Mouse (Mus musculus): ENCODE results near the gene Fam229a. TPM values are rescaled to one million over a fixed set of nuclear protein-coding genes. Genes with fewer than 3 reads are reported as not detected.

Fam229a gene
- total RNA-seq, 2 experiments from 2014 or later: not detected

DNA sequence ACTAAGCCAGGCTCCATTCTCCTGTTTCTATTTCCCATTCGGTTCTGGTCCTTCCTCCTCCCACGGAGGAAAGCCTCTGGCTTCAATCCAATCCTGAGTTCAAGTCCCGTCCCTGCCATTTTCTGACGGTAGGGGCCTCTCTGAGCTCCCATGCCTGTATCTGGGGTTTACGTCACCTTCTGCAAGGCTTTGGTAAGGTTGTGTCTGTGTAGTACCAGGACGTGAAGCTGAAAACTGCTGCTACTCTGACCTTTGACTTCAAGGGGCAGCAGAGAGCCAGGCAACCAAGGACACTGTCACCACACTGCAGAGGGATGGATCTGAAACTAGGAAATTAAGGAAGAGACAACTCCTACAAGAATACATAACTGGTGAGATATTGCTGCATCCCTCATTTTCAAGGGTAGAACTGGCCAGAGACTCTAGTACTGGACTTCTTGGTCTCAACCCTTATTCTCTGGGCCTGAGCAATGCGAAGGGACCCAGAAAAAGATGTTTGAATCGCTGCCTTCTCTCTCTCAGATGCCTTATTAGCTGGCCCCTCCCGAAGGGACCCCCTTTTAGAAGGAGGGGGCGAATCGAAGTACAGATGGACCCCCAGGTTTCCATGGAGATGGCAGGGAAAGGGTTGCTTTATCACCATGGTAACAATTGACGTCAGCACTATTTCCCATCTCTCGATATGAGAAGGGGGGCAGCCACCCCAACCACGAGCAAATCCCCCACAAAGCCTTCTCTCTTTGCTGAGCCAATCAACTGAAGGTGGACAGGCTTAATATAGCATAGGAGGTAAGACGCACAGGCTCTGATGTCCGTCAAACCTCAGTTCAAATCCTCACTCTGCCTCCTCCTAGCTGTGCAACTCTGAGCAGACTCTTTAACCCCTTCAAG lies 4.9 kb downstream of the Fam229a start:
- ATAC-seq (ENCODE audit: poor library complexity, severe bottlenecking): peak; percentile 53

DNA sequence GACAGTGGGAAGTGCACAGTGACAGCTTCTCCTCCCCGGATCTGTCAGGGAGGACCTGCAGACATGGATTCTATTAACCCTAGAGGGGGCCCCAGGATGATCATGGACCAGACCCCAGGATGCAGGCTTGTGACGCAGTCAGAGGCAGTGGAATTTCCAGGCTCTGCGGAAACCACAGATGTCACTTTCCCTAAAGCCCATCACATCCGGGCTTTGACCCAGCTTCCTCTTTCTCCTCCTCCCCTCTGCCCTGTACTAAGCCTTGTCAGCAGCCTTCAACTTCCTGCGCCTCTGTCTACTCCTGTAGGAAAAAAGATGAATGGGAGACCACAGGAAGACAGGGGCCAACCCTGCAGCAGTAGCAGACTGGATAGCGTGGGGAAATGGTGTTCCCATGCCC lies 5.6 kb downstream of the Fam229a start:
- peak; percentile 61 for ATAC-seq (ENCODE audit: poor library complexity, severe bottlenecking)

DNA sequence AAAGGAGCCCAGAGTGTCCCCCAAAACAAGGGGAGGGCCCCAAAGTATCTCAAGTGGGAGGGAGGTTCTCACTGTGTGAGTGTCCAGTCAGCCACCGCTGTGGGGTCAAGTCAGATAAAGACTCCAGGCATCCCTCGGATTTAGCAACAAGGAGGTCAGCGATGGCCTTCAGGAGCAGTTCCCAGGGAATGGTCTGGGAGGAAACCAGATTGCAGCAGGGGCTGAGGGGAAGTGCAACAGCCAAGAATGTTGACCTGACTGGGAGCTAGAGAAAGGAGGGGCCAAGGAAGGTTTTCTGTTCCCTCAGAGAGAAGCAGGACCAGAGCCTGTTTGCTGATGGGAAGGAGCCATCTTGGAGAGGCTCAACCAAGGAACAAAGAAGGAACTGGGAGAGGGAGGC lies 8.0 kb downstream of the Fam229a start:
- ATAC-seq (ENCODE audit: poor library complexity, severe bottlenecking): no peak

DNA sequence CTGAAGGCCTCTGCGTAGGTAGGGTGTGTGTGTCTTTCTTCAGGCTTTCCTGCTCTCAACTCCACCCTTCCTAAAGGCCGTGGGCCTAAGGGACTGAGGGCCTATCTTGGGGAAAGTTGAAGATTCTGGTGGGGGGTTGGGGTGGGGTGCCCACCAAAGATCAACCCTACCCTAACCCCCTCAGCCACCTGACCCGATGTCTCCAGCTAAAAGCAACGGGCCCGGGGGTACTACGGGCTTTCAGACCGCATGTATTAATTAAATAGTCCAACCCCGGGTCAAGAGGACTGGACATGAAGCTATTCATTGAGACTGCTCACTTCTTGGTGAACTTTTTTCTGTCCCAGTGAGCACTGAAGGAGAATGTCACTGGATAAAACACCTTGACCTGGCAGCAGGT lies 9.0 kb downstream of the Fam229a start:
- no peak for ATAC-seq (ENCODE audit: poor library complexity, severe bottlenecking)

DNA sequence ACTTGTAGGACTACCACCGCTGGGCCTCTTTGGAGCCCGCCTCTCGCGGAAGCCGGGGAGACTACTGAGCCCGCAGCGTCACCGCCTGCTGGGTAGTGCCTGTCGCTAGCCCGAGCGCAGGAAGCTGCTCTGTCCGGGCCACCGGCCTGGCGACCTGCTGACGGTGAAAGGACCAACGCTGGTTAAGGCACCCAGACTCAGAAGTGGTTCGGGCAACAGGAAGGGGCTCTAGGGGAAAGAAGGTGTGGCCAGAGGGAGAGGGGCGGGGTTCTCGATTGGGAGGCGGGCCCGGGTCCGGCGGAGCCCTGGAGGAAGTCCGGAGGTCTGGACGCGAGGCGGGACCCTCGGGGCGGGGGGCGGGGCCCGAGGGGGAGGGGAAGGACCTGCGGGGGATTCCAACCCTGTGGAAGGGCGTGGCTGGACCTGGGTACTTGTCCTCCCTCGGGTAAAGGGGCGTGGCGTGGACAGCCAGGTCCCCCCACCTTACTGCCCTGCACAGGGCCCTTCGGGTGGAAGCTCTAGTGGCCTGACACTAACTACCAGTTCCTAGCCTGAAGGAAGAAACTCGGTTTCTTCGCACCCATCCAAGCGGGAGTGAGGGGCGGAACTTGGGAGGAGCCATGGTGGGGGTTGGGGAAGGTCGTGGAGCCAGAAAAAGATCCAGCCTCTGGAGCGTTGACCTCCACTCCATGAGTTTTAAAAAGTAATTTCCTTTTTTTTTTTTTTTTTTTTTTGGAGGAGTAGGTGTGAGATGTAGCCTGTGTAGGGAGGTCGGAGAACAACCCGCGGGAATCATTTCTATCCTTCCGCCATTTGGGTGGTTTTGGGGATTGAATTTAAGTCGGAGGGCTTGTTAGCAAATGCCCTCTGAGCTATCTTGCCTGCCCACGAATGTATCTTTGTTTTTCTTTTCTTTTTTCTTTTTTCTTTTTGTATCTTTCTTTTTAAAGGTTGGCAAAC lies 9.9 kb downstream of the Fam229a start:
- peak; percentile 72 for ATAC-seq (ENCODE audit: poor library complexity, severe bottlenecking)

DNA sequence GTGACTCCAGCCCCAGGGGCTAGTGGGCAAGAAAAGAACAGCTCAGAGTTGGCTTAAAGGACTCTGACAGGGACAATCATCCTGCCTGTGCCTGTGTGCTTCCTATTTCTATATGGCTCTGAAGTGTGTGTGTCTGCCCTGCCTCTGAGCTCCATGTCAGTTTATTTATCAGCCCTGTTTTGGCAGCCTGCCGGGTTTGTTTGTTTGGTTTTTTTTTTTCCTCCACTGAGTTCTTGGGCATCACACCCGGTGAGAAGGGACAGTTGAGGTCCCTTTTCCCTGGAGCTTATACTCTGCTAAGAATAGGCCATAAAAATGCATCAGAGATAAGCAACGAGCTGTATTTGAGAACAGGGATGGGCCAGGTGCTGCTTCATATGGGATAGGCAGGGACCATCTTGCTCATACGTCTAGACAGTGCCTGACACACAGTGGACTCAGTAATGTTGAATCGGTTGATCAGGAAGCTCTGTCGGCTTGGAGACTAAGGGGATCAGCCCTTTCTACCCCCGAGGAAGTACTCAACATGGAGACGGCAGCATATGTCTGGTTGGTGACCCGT lies 11.4 kb downstream of the Fam229a start:
- no peak for ATAC-seq (ENCODE audit: poor library complexity, severe bottlenecking)

DNA sequence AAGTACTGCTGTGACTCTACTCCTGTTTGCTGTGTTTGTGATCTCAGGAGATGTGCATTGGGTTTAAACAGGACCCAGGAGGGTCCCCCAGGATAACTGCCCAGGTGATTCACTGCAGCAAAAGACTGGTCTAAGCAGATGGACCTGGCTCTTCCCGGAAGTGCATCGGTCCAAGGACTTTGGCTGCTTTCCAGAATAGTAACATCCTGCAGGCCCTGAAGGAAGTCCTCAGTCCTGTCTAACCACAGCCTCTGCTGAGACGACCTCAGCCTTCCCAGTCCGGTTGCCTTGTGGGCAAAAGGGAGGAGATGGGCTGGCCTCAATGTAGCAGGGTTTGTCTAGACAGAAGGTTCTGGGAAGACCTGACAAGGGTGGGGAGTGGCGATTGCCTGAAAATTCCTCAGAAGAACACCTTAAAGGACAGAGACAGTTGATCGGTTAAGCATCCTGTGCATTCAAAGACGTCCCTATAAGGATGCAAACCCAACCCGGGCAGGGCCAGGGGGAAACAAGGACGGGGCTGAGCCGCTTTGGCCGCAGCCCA lies 12.0 kb downstream of the Fam229a start:
- ATAC-seq (ENCODE audit: poor library complexity, severe bottlenecking): no peak

DNA sequence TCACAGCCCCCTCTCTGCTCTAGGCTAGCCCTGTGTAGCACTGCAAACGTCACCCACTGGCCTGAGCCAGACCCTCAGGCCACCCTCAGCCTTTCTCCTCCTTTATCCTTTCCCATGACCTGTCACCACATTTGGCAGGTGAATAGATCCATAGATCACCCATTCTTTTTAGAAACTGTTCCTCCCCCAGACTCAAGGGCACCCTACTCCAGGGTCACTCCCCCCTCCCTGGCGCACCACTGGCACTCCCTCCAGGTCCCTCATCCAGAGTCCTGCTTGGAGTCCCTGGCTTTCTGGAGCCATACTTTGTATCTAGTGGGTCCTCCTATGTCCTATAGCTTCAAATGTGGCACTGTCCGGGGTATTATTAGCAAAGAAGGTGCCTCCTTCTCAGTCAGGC lies 14.5 kb downstream of the Fam229a start:
- ATAC-seq (ENCODE audit: poor library complexity, severe bottlenecking): no peak

DNA sequence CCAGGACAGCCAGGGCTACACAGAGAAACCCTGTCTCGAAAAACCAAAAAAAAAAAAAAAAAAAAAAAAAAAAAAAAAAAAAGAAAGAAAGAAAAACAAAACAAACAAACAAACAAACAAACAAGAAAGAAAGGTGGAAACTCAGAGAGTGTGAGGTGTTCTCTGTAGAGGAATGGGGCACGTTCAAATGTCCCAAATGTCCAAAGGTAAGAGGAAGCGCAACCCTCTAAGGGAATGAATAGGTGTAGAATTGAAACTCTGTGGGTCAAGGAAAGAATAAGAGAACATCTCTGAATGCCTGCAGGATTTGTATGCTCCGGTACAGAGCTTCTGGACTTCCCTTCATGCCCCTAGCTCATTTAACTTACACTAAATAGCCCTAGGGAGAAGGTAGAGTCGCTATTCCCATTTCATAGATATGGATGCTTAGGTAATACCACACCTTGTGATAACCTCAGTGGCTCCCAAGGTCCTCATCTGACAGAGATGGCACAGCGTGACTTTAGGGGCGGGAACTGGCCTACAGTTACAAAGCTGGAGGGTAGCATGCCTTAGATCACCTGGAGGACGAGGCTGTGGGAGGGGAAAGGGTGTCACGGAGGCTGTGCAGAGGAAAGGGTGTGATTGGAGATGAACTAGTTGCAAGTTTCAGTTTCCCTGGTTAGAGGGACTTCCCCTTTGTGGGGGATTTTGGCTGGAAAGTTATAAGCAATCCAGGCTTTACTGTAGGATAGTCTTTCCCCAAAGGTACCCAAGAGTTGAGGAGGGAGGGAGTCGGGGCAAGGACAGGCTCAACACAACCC lies 16.6 kb downstream of the Fam229a start:
- peak; percentile 47 for ATAC-seq (ENCODE audit: poor library complexity, severe bottlenecking)

DNA sequence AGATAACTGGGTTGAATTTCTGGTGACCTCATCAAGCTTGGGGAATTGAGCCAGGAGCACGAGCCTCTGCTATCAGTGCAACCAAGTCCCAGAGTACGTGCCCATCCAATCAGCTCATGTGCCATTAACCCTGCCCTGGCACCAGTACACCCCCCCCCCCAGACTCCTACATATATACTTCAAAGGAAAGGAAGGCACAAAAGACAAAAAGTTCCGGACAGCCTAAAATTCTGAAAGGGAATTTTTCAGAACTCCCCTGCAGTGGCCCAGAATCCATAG lies 17.2 kb downstream of the Fam229a start:
- no peak for ATAC-seq (ENCODE audit: poor library complexity, severe bottlenecking)

DNA sequence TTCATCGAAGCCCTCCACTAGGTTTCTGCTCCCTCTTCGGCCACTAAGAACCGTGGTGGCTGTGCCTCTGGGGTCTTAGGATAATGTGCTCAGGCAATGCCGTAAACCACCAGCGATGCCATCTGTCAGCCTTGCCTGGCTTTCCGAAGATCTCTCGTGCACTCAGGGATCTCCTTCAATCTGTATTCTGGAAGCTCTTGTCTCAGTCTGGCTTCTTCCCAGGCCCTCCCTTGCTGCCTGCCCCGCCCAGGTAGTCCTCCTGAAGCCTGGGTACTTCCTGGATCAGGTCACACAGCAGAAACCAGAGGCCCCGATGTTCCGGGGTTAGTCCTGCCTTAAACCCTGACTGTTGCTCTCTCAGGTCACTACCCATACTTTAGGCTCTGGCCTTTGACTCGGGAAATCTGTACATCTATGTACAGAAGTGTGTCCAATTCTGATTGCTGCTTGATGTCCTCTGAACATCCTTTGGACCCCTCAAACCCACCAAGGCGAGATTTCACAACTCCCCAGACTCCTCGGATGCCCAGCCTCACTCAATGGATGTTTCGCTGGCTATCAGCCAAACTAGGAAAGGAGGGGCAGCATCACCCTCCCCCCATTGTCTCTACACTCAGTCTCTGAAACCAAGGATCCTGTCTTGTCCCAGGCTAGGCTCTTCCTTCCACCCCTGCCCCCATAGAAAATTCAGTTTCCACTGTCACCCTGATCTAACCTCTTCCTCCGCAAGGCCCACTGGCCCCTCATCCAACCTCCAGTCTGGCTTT lies 18.0 kb downstream of the Fam229a start:
- ATAC-seq (ENCODE audit: poor library complexity, severe bottlenecking): no peak

DNA sequence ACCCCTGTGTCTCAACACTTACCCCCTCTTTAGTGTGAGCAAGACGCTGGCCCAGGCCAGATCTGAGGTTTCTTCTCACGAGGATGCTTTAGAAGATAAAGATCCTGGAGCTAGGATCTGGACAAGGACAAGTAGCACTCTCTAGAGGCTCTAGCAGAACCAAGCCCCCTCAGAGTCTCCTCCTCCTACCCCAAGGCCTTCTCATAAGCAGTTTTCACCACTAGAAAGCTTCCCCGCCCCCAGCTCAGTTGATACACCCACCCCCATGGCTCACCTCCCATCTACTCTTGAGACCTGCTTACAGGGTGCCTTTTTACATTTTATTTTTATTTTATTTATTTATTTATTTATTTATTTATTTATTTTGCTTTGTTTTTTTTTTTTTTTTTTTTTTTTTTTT lies 18.7 kb downstream of the Fam229a start:
- ATAC-seq (ENCODE audit: poor library complexity, severe bottlenecking): no peak

DNA sequence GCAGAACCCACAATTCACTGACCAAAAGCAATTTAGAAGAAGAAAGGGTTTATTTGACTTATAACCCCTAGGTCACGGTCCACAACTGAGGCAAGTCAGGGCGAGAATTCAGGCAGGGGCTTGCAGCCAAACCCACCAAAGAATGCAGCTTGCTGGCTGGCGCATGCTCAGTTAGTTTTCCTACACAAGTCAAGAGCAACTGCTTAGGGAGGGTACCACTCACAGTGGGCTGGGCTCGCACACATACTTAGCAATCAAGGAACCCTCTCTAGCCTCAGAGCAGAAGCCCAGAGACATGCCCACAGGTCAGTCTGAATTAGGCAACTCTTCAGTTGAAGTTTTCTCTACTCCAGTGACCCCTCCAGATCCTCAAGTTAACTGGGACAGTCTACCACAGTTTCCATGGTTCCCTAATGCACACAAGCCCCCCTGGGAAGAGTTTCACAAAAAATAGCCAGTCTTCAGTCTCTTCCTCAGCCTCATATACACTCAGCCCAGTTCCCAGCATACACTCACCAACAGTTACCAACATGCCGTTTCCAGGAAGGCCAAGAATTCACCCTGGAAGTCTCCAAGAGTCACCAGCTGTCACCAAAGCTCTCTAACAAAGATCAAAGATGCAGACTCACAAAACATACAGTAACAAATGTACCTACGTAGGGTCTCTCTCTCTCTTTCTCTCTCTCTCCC lies 19.9 kb downstream of the Fam229a start:
- no peak for ATAC-seq (ENCODE audit: poor library complexity, severe bottlenecking)

DNA sequence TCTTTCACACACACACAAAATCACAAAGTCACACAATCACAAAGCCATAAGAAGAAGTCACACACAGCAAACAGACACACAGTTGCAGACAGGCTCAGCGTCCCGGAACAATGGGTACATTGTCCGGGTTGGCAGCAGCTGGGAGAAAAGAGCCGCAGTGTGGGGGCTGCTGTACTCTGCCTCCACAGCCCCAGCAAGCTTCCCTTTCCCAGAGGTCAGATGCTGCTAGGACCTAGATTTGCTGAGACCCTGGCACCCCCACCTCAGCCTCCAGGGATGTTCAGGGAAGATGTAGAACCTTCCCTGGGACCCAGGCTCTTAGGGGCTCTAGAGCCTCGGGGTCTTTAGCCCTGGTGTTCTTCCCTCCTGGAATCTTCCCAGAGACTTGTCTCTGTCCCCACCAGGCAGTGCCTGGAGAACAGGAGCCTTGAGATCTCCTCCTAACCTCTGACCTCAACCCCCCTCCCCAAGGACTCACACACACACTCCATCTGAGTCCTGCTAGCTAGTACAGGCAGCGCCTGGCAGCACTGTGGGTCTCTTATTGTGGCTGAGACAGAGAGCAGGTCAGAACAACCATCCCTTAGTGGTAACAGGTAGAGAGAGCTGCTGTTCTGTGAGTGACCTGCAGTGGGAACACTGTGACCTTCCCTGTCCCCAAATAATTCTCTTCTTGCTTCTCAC lies 20.6 kb downstream of the Fam229a start:
- no peak for ATAC-seq (ENCODE audit: poor library complexity, severe bottlenecking)

DNA sequence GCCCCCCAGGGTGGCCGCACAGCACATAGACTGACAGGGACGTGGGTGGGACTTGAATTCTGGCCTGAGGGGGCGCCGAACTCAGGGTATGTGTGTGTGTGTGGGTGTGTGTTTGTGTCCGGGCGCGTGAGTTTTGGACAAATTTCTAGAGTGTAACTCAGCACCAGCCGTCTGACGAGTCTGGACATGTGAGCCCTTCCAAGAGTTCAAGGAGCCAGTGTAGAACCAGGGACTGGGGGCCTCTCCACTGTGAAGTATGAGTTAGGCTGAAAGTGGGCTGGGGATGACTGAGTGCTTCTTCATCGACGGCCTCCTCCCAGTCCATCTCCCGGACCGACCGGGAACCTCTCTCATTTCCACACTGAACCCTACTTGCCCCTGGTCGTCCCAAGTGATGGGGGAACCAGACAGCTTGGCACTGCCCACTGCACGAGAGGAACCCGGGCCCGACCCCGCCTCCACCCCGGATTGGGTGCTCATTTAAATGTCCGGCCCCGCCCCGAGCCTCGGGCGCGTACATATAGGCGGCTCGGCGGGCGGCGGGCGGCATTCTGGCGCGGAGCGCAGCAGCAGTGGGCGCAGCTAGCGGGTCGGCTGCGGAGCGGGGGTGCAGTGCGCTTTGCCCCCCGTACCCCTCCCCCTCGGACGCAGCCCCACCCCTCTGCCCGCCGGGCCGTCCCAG lies 22.2 kb downstream of the Fam229a start, which contains the start of gene Marcksl1:
TSS of gene Marcksl1 (plus strand) at position 496 of the 682 bp plus-strand sequence.
- peak; percentile 81 for ATAC-seq (ENCODE audit: poor library complexity, severe bottlenecking)

DNA sequence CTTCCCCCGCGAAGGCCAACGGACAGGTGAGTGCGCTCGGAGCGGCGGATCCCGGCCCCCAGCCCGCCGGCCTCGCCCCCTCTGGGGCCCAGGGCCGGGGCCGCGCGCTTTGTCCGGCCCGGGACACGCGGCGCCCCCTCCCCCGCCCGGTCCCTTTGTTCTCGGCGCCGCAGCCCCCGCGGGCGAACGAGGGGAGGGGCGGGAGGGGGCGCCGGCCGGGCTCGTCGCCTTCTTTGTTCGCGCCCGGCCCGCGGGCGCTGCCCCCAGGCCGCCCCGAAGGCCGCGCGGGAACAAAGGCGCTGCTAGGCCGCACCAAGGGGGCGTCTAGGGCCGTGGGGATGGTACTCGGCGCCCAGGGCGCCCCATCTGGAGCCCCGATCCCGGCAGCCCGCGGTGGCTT lies 22.9 kb downstream of the Fam229a start:
- no peak for ATAC-seq (ENCODE audit: poor library complexity, severe bottlenecking)

DNA sequence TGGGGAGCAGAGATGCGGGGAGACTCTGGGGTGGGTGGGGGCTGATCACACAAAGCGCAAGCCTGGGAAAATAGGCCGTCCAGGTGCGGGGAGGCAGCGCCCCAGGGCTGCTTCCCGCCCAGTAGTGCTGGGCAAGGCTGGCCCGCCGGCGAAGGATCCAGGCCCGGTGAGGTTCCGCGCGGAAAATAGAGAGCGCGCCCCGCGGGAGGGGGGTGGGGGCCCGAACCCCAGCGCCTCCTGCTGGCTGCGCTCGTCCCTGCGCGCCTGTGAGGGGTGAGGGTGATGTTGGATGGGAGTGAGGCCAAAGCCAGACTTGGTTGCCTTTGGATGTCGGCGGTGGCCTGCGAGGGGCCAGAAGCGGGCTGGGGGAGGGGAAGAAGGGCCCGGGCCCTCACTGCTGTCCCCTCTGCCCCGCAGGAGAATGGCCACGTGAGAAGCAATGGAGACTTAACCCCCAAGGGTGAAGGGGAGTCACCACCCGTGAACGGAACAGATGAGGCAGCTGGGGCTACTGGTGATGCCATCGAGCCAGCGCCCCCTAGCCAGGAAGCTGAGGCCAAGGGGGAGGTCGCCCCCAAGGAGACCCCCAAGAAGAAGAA lies 23.4 kb downstream of the Fam229a start:
- ATAC-seq (ENCODE audit: poor library complexity, severe bottlenecking): peak; percentile 66

Data from megakaryocyte, adult 5-6 weeks (primary cell).